Mouse (Mus musculus): ENCODE data around the gene Arhgap44. TPM values are rescaled to one million over a fixed set of nuclear protein-coding genes. Genes with fewer than 3 reads are reported as not detected.

Arhgap44 gene
- polyA plus RNA-seq, 1 experiment from 2014 or later = 3.0 TPM

DNA sequence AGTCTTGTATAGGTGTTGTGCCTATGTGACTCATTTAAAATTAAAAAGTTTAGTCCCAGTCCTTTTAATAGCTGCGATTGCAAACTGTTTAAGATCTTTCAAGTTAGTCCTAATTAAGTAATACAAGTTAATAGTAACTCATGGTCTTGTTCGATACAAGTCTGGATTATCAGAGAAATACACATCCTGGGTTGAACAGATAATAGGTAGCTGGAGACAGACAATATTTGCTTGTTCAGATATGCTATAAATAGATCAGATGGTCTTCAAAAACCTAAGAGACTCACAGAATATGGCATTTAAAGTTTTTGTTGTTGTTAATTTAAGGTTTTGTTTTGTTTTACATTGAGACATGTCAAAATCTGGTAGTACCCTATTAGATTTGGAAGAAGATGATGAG, 190.3 kb downstream of the Arhgap44 start:
- H3K9me3 ChIP-seq (ENCODE audit: control insufficient read depth, low read length) = no peaks in the 10 kb centered on the region
- H3K9ac ChIP-seq (ENCODE audit: low read length) = no peak overlapping the region
- H3K27me3 ChIP-seq (ENCODE audit: control insufficient read depth, insufficient read depth, low read length) = no peaks in the 10 kb centered on the region
- no peaks in the 10 kb centered on the region for H3K36me3 ChIP-seq (ENCODE audit: control insufficient read depth, insufficient read depth, low read length)
- DNase-seq (ENCODE audit: low spot score) = no peak
- no peak overlapping the region for H3K4me3 ChIP-seq (ENCODE audit: low read depth, low read length)
- no peak overlapping the region for H3K27ac ChIP-seq (replicated peaks; ENCODE audit: low read depth, low read length)
- H3K4me1 ChIP-seq (ENCODE audit: control insufficient read depth, insufficient read depth, low read length) = peaks cover 17% of the 10 kb centered on the region; the same call in 1 of the 2 replicates
- no peak for ATAC-seq (ENCODE audit: insufficient number of reproducible peaks, low FRiP score, low TSS enrichment, low read depth)
- no peak overlapping the region for H3K4me2 ChIP-seq (ENCODE audit: low read depth, severe bottlenecking)
- WGBS = 77% methylated on average over 2 of the region's 2 CpGs

DNA sequence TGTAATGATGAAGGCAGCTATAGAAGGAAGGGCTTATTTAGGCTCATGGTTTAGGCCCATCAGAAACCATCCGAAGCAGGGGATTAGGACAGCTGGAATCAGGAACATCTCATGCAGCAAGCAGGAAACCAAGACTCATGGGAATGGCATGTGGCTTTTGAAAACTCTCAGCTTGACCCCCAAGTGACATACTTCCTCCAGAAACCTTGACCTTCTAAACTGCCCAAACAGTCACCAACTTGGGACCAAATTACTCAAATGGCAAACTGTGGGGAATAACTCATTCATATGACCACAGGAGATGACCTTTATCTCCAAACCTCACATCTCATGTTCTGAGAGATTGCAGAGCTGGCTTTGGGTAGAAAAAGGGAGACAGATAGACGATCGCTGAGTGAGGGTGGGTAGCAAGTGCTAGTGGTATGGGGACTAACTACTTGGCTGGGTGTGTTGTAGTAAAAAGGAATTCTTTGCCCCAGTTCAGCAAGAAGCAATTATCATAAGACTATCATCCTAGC, 191.2 kb downstream of the Arhgap44 start:
- no peak for ATAC-seq (ENCODE audit: insufficient number of reproducible peaks, low FRiP score, low TSS enrichment, low read depth)
- no peaks in the 10 kb centered on the region for H3K36me3 ChIP-seq (ENCODE audit: control insufficient read depth, insufficient read depth, low read length)
- H3K4me3 ChIP-seq (ENCODE audit: low read depth, low read length) = no peak overlapping the region
- no peak overlapping the region for H3K27ac ChIP-seq (replicated peaks; ENCODE audit: low read depth, low read length)
- no peaks in the 10 kb centered on the region for H3K27me3 ChIP-seq (ENCODE audit: control insufficient read depth, insufficient read depth, low read length)
- no peak overlapping the region for H3K4me2 ChIP-seq (ENCODE audit: low read depth, severe bottlenecking)
- H3K4me1 ChIP-seq (ENCODE audit: control insufficient read depth, insufficient read depth, low read length) = peaks cover 17% of the 10 kb centered on the region; the same call in 1 of the 2 replicates
- DNase-seq (ENCODE audit: low spot score) = no peak
- H3K9ac ChIP-seq (ENCODE audit: low read length) = no peak overlapping the region
- 77% methylated on average over 3 of the region's 3 CpGs for WGBS
- H3K9me3 ChIP-seq (ENCODE audit: control insufficient read depth, low read length) = no peaks in the 10 kb centered on the region

DNA sequence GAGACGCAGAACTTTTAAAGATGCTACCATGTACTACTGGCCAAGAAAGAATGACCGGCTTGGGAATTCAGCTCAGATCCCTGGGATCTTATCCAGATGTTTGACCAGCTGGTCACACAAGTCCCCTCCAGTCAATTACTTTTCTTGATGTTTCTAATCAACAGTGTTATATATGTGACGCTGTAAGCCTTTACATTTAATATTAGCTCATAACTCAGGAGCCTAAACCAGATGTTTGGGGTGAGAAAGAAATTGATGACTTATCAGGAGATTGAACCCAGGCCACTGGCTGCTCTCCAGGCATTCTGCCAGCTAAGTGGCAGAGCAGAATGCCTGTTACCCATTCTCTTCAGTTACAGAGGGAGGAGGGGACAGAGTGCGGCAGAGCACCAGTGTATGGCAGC, 193.8 kb downstream of the Arhgap44 start:
- no peak overlapping the region for H3K9ac ChIP-seq (ENCODE audit: low read length)

DNA sequence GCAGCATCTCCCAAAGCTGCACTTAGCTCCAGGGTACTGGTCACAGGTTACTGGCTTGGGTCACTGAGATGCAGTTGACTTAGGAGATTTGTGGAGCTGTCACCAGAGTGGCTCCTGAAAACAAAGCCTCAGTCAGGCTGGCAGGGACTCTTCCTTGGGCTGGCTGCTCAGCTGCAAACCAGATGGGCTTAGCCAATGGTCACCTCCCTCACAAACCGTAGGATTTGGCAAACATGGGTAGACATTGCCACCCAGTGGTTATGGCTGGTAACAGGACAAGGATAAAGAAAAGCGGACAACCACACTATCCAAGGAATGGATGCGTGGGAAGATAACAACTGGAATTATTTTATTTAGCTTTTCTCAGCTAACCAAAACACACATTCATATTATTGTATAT, 194.3 kb downstream of the Arhgap44 start:
- Histone ChIP-seq H3K27ac (replicated peaks; ENCODE audit: low read depth, low read length) (no peak overlapping the region), H3K27me3 (ENCODE audit: control insufficient read depth, insufficient read depth, low read length) (no peaks in the 10 kb centered on the region), H3K9me3 (ENCODE audit: control insufficient read depth, low read length) (no peaks in the 10 kb centered on the region), H3K4me1 (ENCODE audit: control insufficient read depth, insufficient read depth, low read length) (peaks cover 19% of the 10 kb centered on the region; the same call in 1 of the 2 replicates), H3K4me3 (ENCODE audit: low read depth, low read length) (no peak overlapping the region), H3K36me3 (ENCODE audit: control insufficient read depth, insufficient read depth, low read length) (no peaks in the 10 kb centered on the region), H3K4me2 (ENCODE audit: low read depth, severe bottlenecking) (no peak overlapping the region), H3K9ac (ENCODE audit: low read length) (no peak overlapping the region)
- ATAC-seq (ENCODE audit: insufficient number of reproducible peaks, low FRiP score, low TSS enrichment, low read depth) (peak; percentile 71), DNase-seq (ENCODE audit: low spot score) (peak; percentile 93)
- WGBS = 5% methylated on average over 3 of the region's 3 CpGs

More for the DNA sequence above, 193.8 kb downstream of the Arhgap44 start:
- peaks cover 17% of the 10 kb centered on the region; the same call in 1 of the 2 replicates for H3K4me1 ChIP-seq (ENCODE audit: control insufficient read depth, insufficient read depth, low read length)
- no peaks in the 10 kb centered on the region for H3K36me3 ChIP-seq (ENCODE audit: control insufficient read depth, insufficient read depth, low read length)
- H3K27me3 ChIP-seq (ENCODE audit: control insufficient read depth, insufficient read depth, low read length) = no peaks in the 10 kb centered on the region
- H3K4me2 ChIP-seq (ENCODE audit: low read depth, severe bottlenecking) = no peak overlapping the region
- peak; percentile 77 for ATAC-seq (ENCODE audit: insufficient number of reproducible peaks, low FRiP score, low TSS enrichment, low read depth)
- no peak overlapping the region for H3K4me3 ChIP-seq (ENCODE audit: low read depth, low read length)
- 20% methylated on average over 4 of the region's 4 CpGs for WGBS
- DNase-seq (ENCODE audit: low spot score) = peak; percentile 69
- H3K27ac ChIP-seq (replicated peaks; ENCODE audit: low read depth, low read length) = no peak overlapping the region
- no peaks in the 10 kb centered on the region for H3K9me3 ChIP-seq (ENCODE audit: control insufficient read depth, low read length)

DNA sequence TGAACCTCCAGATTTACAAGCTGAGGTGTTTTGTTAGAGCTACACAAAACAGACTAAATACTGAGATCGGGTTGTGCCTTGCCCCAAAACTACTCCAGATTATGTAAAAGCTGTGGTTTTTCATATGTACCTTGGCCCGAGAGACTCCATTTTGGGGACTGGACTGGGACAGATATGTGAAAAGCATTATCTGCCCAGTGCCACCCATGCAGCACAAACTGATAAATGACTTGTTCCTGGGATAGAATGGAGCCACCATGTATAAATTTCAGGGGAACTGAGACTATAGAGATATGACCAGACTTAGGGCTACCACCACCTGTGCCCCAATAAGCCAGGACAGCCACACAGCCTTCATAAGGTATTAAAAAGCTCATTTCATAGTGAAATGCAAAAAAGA, 200.1 kb downstream of the Arhgap44 start:
- H3K4me3 ChIP-seq (ENCODE audit: low read depth, low read length) = no peak overlapping the region
- WGBS = 93% methylated on average over 2 of the region's 2 CpGs
- no peak for ATAC-seq (ENCODE audit: insufficient number of reproducible peaks, low FRiP score, low TSS enrichment, low read depth)

DNA sequence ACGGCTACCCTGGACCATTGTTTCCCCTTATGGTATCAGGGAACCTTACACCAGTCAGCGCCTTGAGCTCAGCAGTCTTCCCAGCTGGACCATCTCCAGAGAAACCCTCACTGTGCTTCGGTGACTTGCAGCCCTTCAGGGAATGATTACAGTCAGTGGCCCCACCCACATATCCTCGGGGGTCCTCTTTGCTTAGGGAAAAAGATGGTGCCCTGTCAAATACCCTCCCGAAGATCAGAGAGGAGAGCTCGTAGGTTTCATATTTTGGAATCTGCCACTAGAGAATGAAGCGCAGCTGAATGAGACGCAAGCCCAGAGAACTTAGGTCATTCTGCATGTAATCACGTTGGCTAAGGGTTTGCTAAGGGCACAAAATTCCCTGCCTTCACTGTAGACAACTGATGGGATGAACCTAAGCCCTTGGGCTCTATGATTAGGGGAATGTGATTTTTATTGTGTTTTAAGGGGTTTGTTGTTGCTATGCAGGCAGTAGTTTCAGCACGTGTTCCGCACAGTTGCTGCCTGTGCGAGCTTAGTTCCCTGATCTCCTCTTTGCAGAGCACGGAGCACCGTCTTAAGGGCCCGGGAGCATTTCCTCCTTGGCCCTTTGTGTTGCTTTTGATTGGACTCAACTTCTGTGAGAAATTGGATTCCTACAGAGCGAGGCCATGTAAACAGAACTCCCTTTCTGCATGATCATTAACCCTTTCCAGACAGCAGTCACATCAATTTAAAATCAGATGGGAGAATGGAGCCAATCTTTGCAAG, 205.6 kb downstream of the Arhgap44 start:
- Histone ChIP-seq H3K36me3 (ENCODE audit: control insufficient read depth, insufficient read depth, low read length) (no peaks in the 10 kb centered on the region), H3K4me1 (ENCODE audit: control insufficient read depth, insufficient read depth, low read length) (peaks cover 17% of the 10 kb centered on the region), H3K4me3 (ENCODE audit: low read depth, low read length) (no peak overlapping the region), H3K27me3 (ENCODE audit: control insufficient read depth, insufficient read depth, low read length) (no peaks in the 10 kb centered on the region), H3K27ac (replicated peaks; ENCODE audit: low read depth, low read length) (0 out of 2 replicates have a peak overlapping the region, but pooled peaks have one; percentile 2), H3K9me3 (ENCODE audit: control insufficient read depth, low read length) (no peaks in the 10 kb centered on the region), H3K9ac (ENCODE audit: low read length) (no peak overlapping the region), H3K4me2 (ENCODE audit: low read depth, severe bottlenecking) (no peak overlapping the region; the same call in 1 of the 2 replicates)
- peak; percentile 52 for DNase-seq (ENCODE audit: low spot score)
- whole genome bisulfite sequencing = 8% methylated on average over 16 of the region's 16 CpGs
- no peak for ATAC-seq (ENCODE audit: insufficient number of reproducible peaks, low FRiP score, low TSS enrichment, low read depth)

More for the DNA sequence above, 200.1 kb downstream of the Arhgap44 start:
- Histone ChIP-seq H3K36me3 (ENCODE audit: control insufficient read depth, insufficient read depth, low read length) (no peaks in the 10 kb centered on the region), H3K9ac (ENCODE audit: low read length) (no peak overlapping the region), H3K9me3 (ENCODE audit: control insufficient read depth, low read length) (no peaks in the 10 kb centered on the region), H3K27ac (replicated peaks; ENCODE audit: low read depth, low read length) (no peak overlapping the region), H3K4me1 (ENCODE audit: control insufficient read depth, insufficient read depth, low read length) (peaks cover 5% of the 10 kb centered on the region), H3K27me3 (ENCODE audit: control insufficient read depth, insufficient read depth, low read length) (no peaks in the 10 kb centered on the region), H3K4me2 (ENCODE audit: low read depth, severe bottlenecking) (no peak overlapping the region)
- no peak for DNase-seq (ENCODE audit: low spot score)

Small RNA genes lying within 50 kb of the gene (microRNA-seq; reads per million reads assigned to microRNA genes)
- not detected for gene Gm25991

Other genes with a start within 250 kb of the Arhgap44 start
- 36.0 and 38.6 TPM in 2 replicates for gene Elac2, start 183.9 kb downstream of the Arhgap44 start, polyA plus RNA-seq (2014; fragmentation: Nextera tagmentation; extraction: Ambion mirVana)
- gene 1700086D15Rik, start 3.1 kb downstream of the Arhgap44 start, polyA plus RNA-seq (2014; fragmentation: Nextera tagmentation; extraction: Ambion mirVana) = 0.13 TPM in 1 of 2 replicates, not detected in the other
- gene Myocd, start 107.0 kb upstream of the Arhgap44 start, polyA plus RNA-seq (2014; fragmentation: Nextera tagmentation; extraction: Ambion mirVana) = 0.87 and 1.1 TPM in 2 replicates

All from limb, embryonic 11.5 days (tissue).